Mouse (Mus musculus): ENCODE measurements around the gene Ddx46. TPM values are rescaled to one million over a fixed set of nuclear protein-coding genes. Genes with fewer than 3 reads are reported as not detected.
A peak's percentile ranks its signal among the peaks of the same experiment; 100 is the strongest.

The Ddx46 gene
- total RNA-seq, 2 experiments from 2014 or later = 40.5 to 52.9 TPM

- intact Hi-C loops (cut with DNase I) = loop anchor here (2.0 kb wide), 1 partner anchor 22 kb away; the partner anchor contains the start of gene B230219D22Rik
- peak; percentile 90 for DNase-seq (ENCODE audit: low spot score in 2 of 2)
Measured at GRCm38 (mm10) chr13:55714501-55715166, 79.8 kb downstream of the Ddx46 start, which contains the start of gene Txndc15. Txndc15 (plus strand) TSS chr13:55714650.

GRCm38 (mm10) chr13:55715167-55715512 is 80.3 kb downstream of the Ddx46 start:
- no peak for DNase-seq (ENCODE audit: low spot score in 2 of 2)
- intact Hi-C loops (cut with DNase I) = loop anchor here (2.0 kb wide), 1 partner anchor 22 kb away; the partner anchor contains the start of gene B230219D22Rik

GRCm38 (mm10) chr13:55715908-55716510 is 81.2 kb downstream of the Ddx46 start:
- DNase-seq (ENCODE audit: low spot score in 2 of 2) = no peak
- intact Hi-C loops (cut with DNase I) = loop anchor here (2.0 kb wide), 1 partner anchor 23 kb away; the partner anchor contains the start of gene B230219D22Rik

- DNase-seq (ENCODE audit: low spot score in 2 of 2) = no peak
- intact Hi-C loops (cut with DNase I) = no loop called here
Measured at GRCm38 (mm10) chr13:55721516-55721915, 86.7 kb downstream of the Ddx46 start.

GRCm38 (mm10) chr13:55721995-55722394 is 87.2 kb downstream of the Ddx46 start:
- DNase-seq (ENCODE audit: low spot score in 2 of 2) = no peak
- intact Hi-C loops (cut with DNase I) = no loop called here

GRCm38 (mm10) chr13:55726598-55727119 is 91.8 kb downstream of the Ddx46 start:
- no peak for DNase-seq (ENCODE audit: low spot score in 2 of 2)
- intact Hi-C loops (cut with DNase I) = loop anchor here (1.0 to 5.0 kb wide), 2 partner anchors 34 to 124 kb away; no protein-coding TSS in a partner anchor

- intact Hi-C loops (cut with DNase I) = loop anchor here (1.0 to 5.0 kb wide), 2 partner anchors 35 to 125 kb away; no protein-coding TSS in a partner anchor
- peak; percentile 83 to 89 for DNase-seq (ENCODE audit: low spot score in 2 of 2)
Measured at GRCm38 (mm10) chr13:55727120-55727838, 92.5 kb downstream of the Ddx46 start, which contains the start of gene Pcbd2. Pcbd2 (plus strand) TSS chr13:55727368.

GRCm38 (mm10) chr13:55727839-55728238 is 93.0 kb downstream of the Ddx46 start:
- intact Hi-C loops (cut with DNase I) = loop anchor here (1.0 to 5.0 kb wide), 2 partner anchors 36 to 126 kb away; no protein-coding TSS in a partner anchor
- DNase-seq (ENCODE audit: low spot score in 2 of 2) = peak; percentile 50 to 54

- intact Hi-C loops (cut with DNase I) = no loop called here
- DNase-seq (ENCODE audit: low spot score in 2 of 2) = no peak
Measured at GRCm38 (mm10) chr13:55730716-55731115, 95.9 kb downstream of the Ddx46 start.

Other genes starting within 250 kb of the Ddx46 start
- under 1 TPM; 0.48 to 0.54 TPM for gene Slc34a1, start 236.8 kb upstream of the Ddx46 start, total RNA-seq (2021)
- gene Pfn3, start 219.8 kb upstream of the Ddx46 start, total RNA-seq (2021) = not detected
- gene F12, start 208.2 kb upstream of the Ddx46 start, total RNA-seq (2021) = under 1 TPM; 0.79 to 0.84 TPM
- 10 to 100 TPM; 63.4 to 65.2 TPM for gene Grk6, start 190.0 kb upstream of the Ddx46 start, total RNA-seq (2021)
- 10 to 100 TPM; 81.8 to 82.1 TPM for gene Prr7, start 170.8 kb upstream of the Ddx46 start, total RNA-seq (2021)
- 100 to 1,000 TPM; 247 to 314 TPM for gene Dbn1, start 146.9 kb upstream of the Ddx46 start, total RNA-seq (2021)
- gene Pdlim7, start 121.4 kb upstream of the Ddx46 start, total RNA-seq (2021) = 100 to 1,000 TPM in 1 of 2 experiments, 10 to 100 TPM in 1; 82.1 to 101 TPM
- 10 to 100 TPM in 1 of 2 experiments, 1 to 10 TPM in 1; 5.5 to 14.0 TPM for gene Dok3, start 105.7 kb upstream of the Ddx46 start, total RNA-seq (2021)
- gene Ddx41, start 98.4 kb upstream of the Ddx46 start, total RNA-seq (2021) = 10 to 100 TPM; 53.1 to 63.9 TPM
- gene Fam193b, start 63.9 kb upstream of the Ddx46 start, total RNA-seq (2021) = 10 to 100 TPM; 61.1 to 99.5 TPM
- gene Tmed9, start 61.3 kb upstream of the Ddx46 start, total RNA-seq (2021) = 100 to 1,000 TPM; 133 to 138 TPM
- gene B4galt7, start 35.1 kb upstream of the Ddx46 start, total RNA-seq (2021) = 10 to 100 TPM; 26.2 to 26.4 TPM
- gene Caml, start 12.0 kb upstream of the Ddx46 start, total RNA-seq (2021) = 10 to 100 TPM; 49.9 to 50.8 TPM
- 10 to 100 TPM; 79.7 to 81.6 TPM for gene B230219D22Rik, start 58.1 kb downstream of the Ddx46 start, total RNA-seq (2021)
- gene Txndc15, start 79.6 kb downstream of the Ddx46 start, total RNA-seq (2021) = 10 to 100 TPM; 75.6 to 76.2 TPM
- 10 to 100 TPM; 27.0 to 28.6 TPM for gene Pcbd2, start 92.3 kb downstream of the Ddx46 start, total RNA-seq (2021)
- gene Catsper3, start 149.5 kb downstream of the Ddx46 start, total RNA-seq (2021) = under 1 TPM; 0.25 to 0.29 TPM
- not detected for gene Pitx1, start 201.2 kb downstream of the Ddx46 start, total RNA-seq (2021)